Mouse (Mus musculus) heart, adult 2 months (tissue): ENCODE results near the gene Ldhd. TPM values are rescaled to one million over a fixed set of nuclear protein-coding genes. Genes with fewer than 3 reads are reported as not detected.

Experiments used
- DNase-seq, 2 experiments: peaks; one replicate each; pipeline ENCODE4 v3.0.0; 2021
- H3K27ac ChIP-seq: fragments of 200-600 bp; 2 replicates; pipeline ENCODE4 v1.8.1; 2022
- H3K27me3 ChIP-seq: fragments of 200-500 bp; 2 replicates; pipeline ENCODE4 v1.6.1; 2012; ENCODE audit warnings: mild to moderate bottlenecking, low read length, inconsistent platforms, mixed read lengths; ENCODE audit not compliant: control insufficient read depth, insufficient read depth
- H3K36me3 ChIP-seq: fragments of 200-500 bp; 2 replicates; pipeline ENCODE4 v1.6.1; 2012; ENCODE audit warnings: low read length, inconsistent platforms; ENCODE audit not compliant: control insufficient read depth, insufficient read depth
- H3K4me1 ChIP-seq: fragments of 200-500 bp; 2 replicates; pipeline ENCODE4 v1.6.1; 2011; ENCODE audit warnings: low read length; ENCODE audit not compliant: control insufficient read depth, insufficient read depth
- H3K4me3 ChIP-seq: fragments of 200-600 bp; 2 replicates; pipeline ENCODE4 v1.8.1; 2022
- H3K79me2 ChIP-seq: fragments of 200-500 bp; replicated peaks from 2 replicates; pipeline ENCODE4 v1.6.1; 2012; ENCODE audit warnings: mild to moderate bottlenecking, inconsistent platforms, low read length, moderate library complexity, mixed read lengths; ENCODE audit not compliant: control insufficient read depth, insufficient read depth
- H3K9ac ChIP-seq: fragments of 200-500 bp; 2 replicates; pipeline ENCODE4 v1.6.1; 2012; ENCODE audit warnings: low read depth, mild to moderate bottlenecking, control low read depth, inconsistent platforms, low read length, mixed read lengths
- CTCF ChIP-seq: fragments of 200-600 bp; IDR thresholded peaks from 2 replicates; pipeline ENCODE4 v1.8.1; 2022; ENCODE audit warnings: antibody characterized with exemption, mild to moderate bottlenecking, moderate library complexity
- EP300 ChIP-seq: fragments of 200-500 bp; IDR thresholded peaks from 2 replicates; pipeline ENCODE4 v1.6.1; 2011; ENCODE audit warnings: low read depth, low read length, control low read depth; ENCODE audit not compliant: insufficient read depth
- POLR2A ChIP-seq: fragments of 200-500 bp; IDR thresholded peaks from 2 replicates; pipeline ENCODE4 v1.6.1; 2011; ENCODE audit warnings: mild to moderate bottlenecking, low read depth, low read length, control low read depth; ENCODE audit not compliant: insufficient read depth
- WGBS: fragments of 180-500 bp; shearing (Covaris S2); methylation state at CpG from one replicate; pipeline ENCODE4 v1.1.7; 2018; 5-methylcytosine and 5-hydroxymethylcytosine counted together
- intact Hi-C: fragments of 180-260 bp; cut with DNase I; formaldehyde crosslinking; loops from one replicate; pipeline ENCODE4 v1.15.1; 2025
- polyA plus RNA-seq: library from polyadenylated mRNA; depleted of rRNA; stranded (reverse); fragments of >200 nt; gene quantifications from 2 replicates; pipeline ENCODE4 v1.2.3, GENCODE M21; 2012
- total RNA-seq, 2 experiments: library from RNA; stranded (reverse); gene quantifications; 2 replicates each; pipeline ENCODE4 v1.2.3; 2021

The Ldhd gene
- total and polyA plus RNA-seq, 3 experiments, result 43.4 to 53.4 (median 52.1) TPM

DNA sequence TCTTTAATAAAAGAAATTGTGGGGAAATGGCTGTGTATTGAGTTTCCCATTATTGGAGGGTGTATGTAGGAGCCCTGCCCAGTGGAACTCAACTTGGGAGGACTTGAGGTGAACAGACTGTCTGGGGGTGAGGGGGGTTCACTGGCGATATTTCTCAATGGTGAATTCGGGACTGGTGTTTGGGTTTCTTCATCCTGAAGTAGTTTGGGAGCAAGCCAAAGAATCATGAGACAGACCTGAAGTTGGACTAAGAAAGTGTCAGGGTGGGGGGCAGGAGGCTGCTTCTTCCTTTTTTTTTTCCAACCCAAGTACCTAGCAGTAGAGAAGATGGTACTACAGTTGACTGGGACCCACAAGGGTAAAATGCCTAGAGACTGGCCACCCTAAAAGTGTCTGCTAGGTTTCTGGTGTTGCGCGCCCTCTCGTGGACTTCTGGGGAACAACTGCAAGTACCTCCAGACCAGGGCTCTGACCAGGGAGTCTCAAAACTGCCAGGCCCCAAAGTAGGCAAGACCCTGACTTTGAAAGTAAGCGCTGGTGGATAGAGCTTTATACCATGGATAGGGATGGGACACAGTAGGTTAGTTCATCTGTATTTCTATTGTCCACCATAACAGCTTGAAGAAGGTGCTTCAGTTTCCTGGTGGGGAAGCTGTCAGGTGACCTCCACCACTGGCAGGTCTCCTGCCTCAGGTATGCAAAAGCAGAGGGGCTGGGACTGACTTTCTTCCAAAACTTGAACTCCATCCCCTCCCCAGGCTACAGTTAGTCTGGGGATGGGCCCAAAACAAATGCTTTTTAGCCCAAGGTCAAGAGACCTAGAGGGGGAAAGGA, 4.3 kb downstream of the Ldhd start:
- H3K27ac ChIP-seq, result peak overlapping the region; percentile 90
- 23% methylated on average over 6 of the region's 6 CpGs for WGBS
- intact Hi-C loops, result loop anchor here (1.0 to 5.0 kb wide), 5 partner anchors 37 to 284 kb away; partner anchors contain the start of gene Znrf1

GRCm38 (mm10) chr8:111624853-111625221, 5.3 kb downstream of the Ldhd start:
- no peak overlapping the region for H3K4me3 ChIP-seq
- TF ChIP-seq CTCF, result 0 out of 2 replicates have a peak, but pooled peaks have one; percentile 23
- no peak; the same call in 1 of the 2 replicates for TF ChIP-seq POLR2A
- no peak overlapping the region for H3K9ac ChIP-seq
- 60% methylated on average over 10 of the region's 10 CpGs for WGBS
- H3K79me2 ChIP-seq, result no peaks in the 10 kb centered on the region
- intact Hi-C loops, result loop anchor here (5.0 kb wide), 2 partner anchors 158 to 283 kb away; no protein-coding TSS in a partner anchor
- H3K4me1 ChIP-seq, result peaks cover 20% of the 10 kb centered on the region
- H3K27ac ChIP-seq, result peak overlapping the region; percentile 90
- DNase-seq, result peak; percentile 72 to 86
- peaks cover 13% of the 10 kb centered on the region for H3K36me3 ChIP-seq
- H3K27me3 ChIP-seq, result no peaks in the 10 kb centered on the region

More for the DNA sequence above, 4.3 kb downstream of the Ldhd start:
- H3K4me1 ChIP-seq, result peaks cover 17% of the 10 kb centered on the region
- H3K9ac ChIP-seq, result no peak overlapping the region
- peak; percentile 86; the same call in 1 of the 2 replicates for TF ChIP-seq EP300
- no peak for TF ChIP-seq POLR2A
- peak; percentile 92 for TF ChIP-seq CTCF
- peaks cover 8% of the 10 kb centered on the region for H3K36me3 ChIP-seq
- no peaks in the 10 kb centered on the region for H3K79me2 ChIP-seq
- peak; percentile 76 to 83 for DNase-seq
- no peak overlapping the region for H3K4me3 ChIP-seq
- no peaks in the 10 kb centered on the region for H3K27me3 ChIP-seq

- Histone ChIP-seq H3K4me1 (peaks cover 23% of the 10 kb centered on the region), H3K27me3 (no peaks in the 10 kb centered on the region), H3K9ac (peak overlapping the region; percentile 23), H3K79me2 (no peaks in the 10 kb centered on the region), H3K27ac (peak overlapping the region; percentile 90), H3K36me3 (peaks cover 14% of the 10 kb centered on the region), H3K4me3 (no peak overlapping the region)
- DNase-seq, result peak; percentile 67 to 86
- TF ChIP-seq POLR2A (peak; percentile 37; the same call in 1 of the 2 replicates), EP300 (peak; percentile 42; the same call in 1 of the 2 replicates), CTCF (no peak)
- WGBS, result 35% methylated on average over 12 of the region's 12 CpGs
- intact Hi-C loops, result no loop called here
These were observed 5.9 kb downstream of the Ldhd start for GRCm38 (mm10) chr8:111624081-111624852.

- intact Hi-C loops, result no loop called here
- Histone ChIP-seq H3K27ac (peak overlapping the region; percentile 90), H3K36me3 (peaks cover 21% of the 10 kb centered on the region), H3K4me1 (peaks cover 33% of the 10 kb centered on the region), H3K79me2 (no peaks in the 10 kb centered on the region), H3K4me3 (no peak overlapping the region), H3K9ac (no peak overlapping the region), H3K27me3 (no peaks in the 10 kb centered on the region)
- DNase-seq, result no peak
- 72% methylated on average over 10 of the region's 10 CpGs for WGBS
- TF ChIP-seq POLR2A (no peak), CTCF (0 out of 2 replicates have a peak, but pooled peaks have one; percentile 6), EP300 (no peak)
These were observed 7.6 kb downstream of the Ldhd start for GRCm38 (mm10) chr8:111622553-111622952.

DNA sequence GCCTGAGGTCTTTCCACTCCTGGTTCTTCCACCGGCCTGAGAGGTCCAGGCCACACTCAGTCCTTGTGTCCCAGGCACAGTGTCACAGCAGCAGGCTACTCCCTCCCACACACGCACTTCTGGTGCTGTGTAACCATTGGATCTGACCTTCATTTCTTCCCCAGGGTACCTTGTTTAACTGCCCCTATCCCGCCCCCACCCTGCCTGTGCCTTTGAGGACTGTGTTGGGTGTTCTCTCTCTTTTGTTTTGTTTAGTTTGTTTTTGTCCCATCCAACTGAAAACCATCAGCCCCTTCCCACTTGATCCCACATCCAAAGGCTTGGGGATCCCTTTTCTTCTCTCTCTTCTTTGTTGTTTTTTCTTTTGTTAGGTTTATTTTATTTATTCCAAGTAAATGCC, 8.1 kb downstream of the Ldhd start:
- intact Hi-C loops, result no loop called here
- H3K27me3 ChIP-seq, result no peaks in the 10 kb centered on the region
- WGBS, result 63% methylated on average over 3 of the region's 3 CpGs

More for the DNA sequence above, 8.1 kb downstream of the Ldhd start:
- Histone ChIP-seq H3K27ac (peak overlapping the region; percentile 41), H3K36me3 (peaks cover 21% of the 10 kb centered on the region), H3K79me2 (no peaks in the 10 kb centered on the region), H3K4me3 (no peak overlapping the region), H3K9ac (no peak overlapping the region), H3K4me1 (peaks cover 33% of the 10 kb centered on the region)
- no peak for TF ChIP-seq POLR2A
- TF ChIP-seq CTCF, result no peak
- TF ChIP-seq EP300, result no peak
- no peak for DNase-seq
